Mouse (Mus musculus): ENCODE measurements at regions not wholly inside any gene's neighbourhood (a gene's known extent, or its start where the extent isn't known, plus 50 kb on each side); places are given as distances from the start of the nearest gene placed in this dataset.
A peak's percentile ranks its signal among the peaks of the same experiment; 100 is the strongest.

DNA sequence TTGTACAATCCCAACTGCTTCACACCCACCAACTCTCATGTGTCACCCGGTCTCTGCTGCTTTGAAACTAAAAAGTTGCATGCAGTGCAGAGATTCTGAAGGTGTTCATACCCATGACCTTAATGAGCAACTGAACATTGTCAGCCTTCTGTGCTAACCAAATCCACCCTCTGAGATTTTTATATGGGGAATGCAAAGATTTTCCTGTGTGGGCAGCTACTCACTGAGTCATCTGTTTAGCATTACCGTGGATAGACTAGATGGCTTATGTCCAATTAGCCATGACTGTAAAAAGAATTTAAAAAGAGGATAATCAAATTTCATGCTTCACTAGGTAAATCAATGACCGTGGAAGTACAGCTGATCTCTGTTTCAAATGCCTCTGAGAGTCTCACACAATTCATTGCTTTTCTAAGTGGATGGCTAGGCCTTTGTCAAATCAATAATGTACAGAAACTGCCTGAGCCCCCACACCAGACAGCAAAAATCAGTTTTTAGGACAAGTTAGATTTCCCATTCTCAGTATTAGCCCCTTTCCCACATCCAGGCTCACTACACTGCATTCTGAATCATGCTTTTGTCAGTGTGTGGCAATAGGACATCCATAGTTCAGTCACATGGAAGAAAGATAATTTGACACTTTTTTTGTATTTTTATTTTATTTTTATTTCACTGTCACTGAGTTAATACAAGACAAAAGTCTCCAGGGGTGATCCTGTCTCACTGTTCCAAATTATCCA is 781.8 kb upstream of the Ins1 start:
- DNase-seq, result peak; percentile 32

All from embryo, embryonic 11 days (tissue).